Mouse (Mus musculus) CH12.LX (cell line): ENCODE measurements around the gene Nrd1.

Source experiments
- ETS1 ChIP-seq: conservative IDR thresholded peaks from 2 replicates; pipeline ENCODE4 v1.6.1; 2012; ENCODE audit warnings: low read depth, mild to moderate bottlenecking, inconsistent platforms, low read length, improper control_type of control experiment, moderate library complexity
- MYC ChIP-seq: IDR thresholded peaks from 2 replicates; pipeline ENCODE4 v1.6.1; 2011; ENCODE audit warnings: low read depth, mild to moderate bottlenecking, improper control_type of control experiment, low read length
- RCOR1 ChIP-seq: conservative IDR thresholded peaks from 2 replicates; pipeline ENCODE4 v1.6.1; 2012; ENCODE audit warnings: low read depth, mild to moderate bottlenecking, inconsistent platforms, low read length, improper control_type of control experiment
- SIN3A ChIP-seq: IDR thresholded peaks from 2 replicates; pipeline ENCODE4 v1.6.1; 2012; ENCODE audit warnings: low read length, improper control_type of control experiment, inconsistent platforms

GRCm38 (mm10) chr4:109019301-109019700 lies 18.8 kb downstream of the Nrd1 start:
- TF ChIP-seq SIN3A = no peak
- TF ChIP-seq RCOR1 = no peak
- TF ChIP-seq MYC = no peak
- TF ChIP-seq ETS1 = no peak
